Mouse (Mus musculus) C2C12 (cell line): ENCODE measurements around the gene Stk40.

Experiments
- CTCF ChIP-seq: IDR thresholded peaks from one replicate; pipeline ENCODE4 v1.5.1; 2011; ENCODE audit not compliant: control insufficient read depth, insufficient read depth, insufficient read length
- FOSL1 ChIP-seq: IDR thresholded peaks from one replicate; pipeline ENCODE4 v1.8.0; 2011; ENCODE audit warnings: mild to moderate bottlenecking, low read length; ENCODE audit not compliant: poor library complexity, insufficient read depth, severe bottlenecking
- MAX ChIP-seq: IDR thresholded peaks from one replicate; pipeline ENCODE4 v1.6.1; 2011; ENCODE audit warnings: mild to moderate bottlenecking, control low read depth
- MYOD1 ChIP-seq: IDR thresholded peaks from one replicate; pipeline ENCODE4 v1.6.1; 2011; ENCODE audit warnings: low read depth; ENCODE audit not compliant: control insufficient read depth, insufficient read length
- USF1 ChIP-seq: IDR thresholded peaks from one replicate; pipeline ENCODE4 v1.6.1; 2011; ENCODE audit warnings: low read depth, mild to moderate bottlenecking, control low read depth, moderate library complexity

- no peak for TF ChIP-seq CTCF
- TF ChIP-seq MYOD1 = no peak
- TF ChIP-seq FOSL1 = no peak
- TF ChIP-seq MAX = no peak
- TF ChIP-seq USF1 = no peak
Observed at GRCm38 (mm10) chr4:126099365-126099764, 4.4 kb upstream of the Stk40 start.
